Mouse (Mus musculus): ENCODE data around the gene Il17rd.

DNA sequence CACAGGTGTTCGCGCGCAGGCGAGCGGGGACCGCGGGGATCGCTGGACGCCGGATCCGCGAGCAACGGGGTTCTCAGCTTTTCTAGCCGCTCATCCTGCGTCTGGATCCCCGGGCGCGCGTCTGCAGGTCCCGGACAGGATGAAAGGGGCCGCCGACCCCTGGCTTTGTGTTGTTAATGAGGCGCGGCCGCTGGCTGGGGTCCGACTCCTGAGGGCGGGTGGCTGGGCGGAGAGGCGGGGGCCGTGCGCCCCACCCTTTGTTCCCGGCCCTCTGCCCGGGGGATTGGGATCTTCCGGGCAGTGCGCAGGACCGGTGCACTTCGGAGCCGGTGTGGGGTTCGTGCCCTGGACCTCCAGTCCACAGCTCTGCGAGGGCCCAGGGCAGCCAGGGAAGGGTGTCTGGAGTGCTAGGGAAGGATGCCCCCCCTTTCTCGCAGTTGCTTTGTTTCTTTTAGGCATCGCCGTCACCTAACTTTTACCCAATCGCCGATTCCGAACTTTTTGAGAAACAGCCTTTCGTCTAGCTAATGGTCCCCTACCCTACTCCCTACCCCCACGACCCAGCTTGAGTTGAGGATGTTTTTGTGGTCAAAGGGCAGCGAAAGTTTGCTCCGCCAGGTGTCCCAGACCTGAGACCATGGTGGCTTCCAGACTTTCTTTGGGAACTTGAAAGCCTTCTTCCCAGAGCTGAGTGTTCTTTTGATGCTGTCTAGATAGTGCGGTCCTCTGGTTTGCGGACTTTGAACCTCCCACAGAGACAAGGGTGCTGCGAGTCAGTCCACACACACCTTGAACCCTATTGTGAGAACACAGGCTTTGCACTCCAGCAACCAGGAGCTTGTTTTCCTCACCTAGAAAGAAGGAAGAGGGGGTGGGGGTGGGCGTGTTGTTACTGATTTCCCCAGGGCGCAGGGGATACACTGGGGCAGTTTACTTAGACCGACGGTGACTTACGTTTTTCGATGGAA is 824 bp downstream of the Il17rd start:
- TF ChIP-seq CTCF (IDR thresholded peaks at IDR 0.05 in 2 of 3, conservative IDR thresholded peaks at IDR 0.05 in 1 of 3; ENCODE audit: control insufficient read depth in 1 of 3, insufficient read depth in 1 of 3, low read depth in 2 of 3, low read length in 3 of 3, poor library complexity in 1 of 3, severe bottlenecking in 1 of 3) (no peak), POLR2AphosphoS2 (IDR thresholded peaks at IDR 0.05; ENCODE audit: low read length) (no peak), EP300 (IDR thresholded peaks at IDR 0.05; ENCODE audit: low read depth in 1 of 2, low read length in 2 of 2) (no peak), ZMIZ1 (IDR thresholded peaks at IDR 0.05; ENCODE audit: low read depth, low read length) (no peak)
